Mouse (Mus musculus) kidney, embryonic 16.5 days (tissue): ENCODE data around the gene Adrb1. TPM values are rescaled to one million over a fixed set of nuclear protein-coding genes. Genes with fewer than 3 reads are reported as not detected.
A peak's percentile ranks its signal among the peaks of the same experiment; 100 is the strongest.

Experiments
- ATAC-seq: fragments of 200-750 bp; cut with Nextera tagmentation; 2 replicates; pipeline ENCODE4 v1.8.0; 2017; ENCODE audit warnings: moderate TSS enrichment; ENCODE audit not compliant: low FRiP score, low TSS enrichment
- H3K27ac ChIP-seq: fragments of 300-500 bp; sonication (generic); 2 replicates; pipeline ENCODE4 v1.5.1; 2014; ENCODE audit warnings: low read length
- H3K27me3 ChIP-seq: fragments of 300-500 bp; sonication (generic); 2 replicates; pipeline ENCODE4 v1.6.1; 2014; ENCODE audit warnings: low read length, control low read depth, mixed read lengths; ENCODE audit not compliant: insufficient read depth
- H3K36me3 ChIP-seq: fragments of 300-500 bp; sonication (generic); 2 replicates; pipeline ENCODE4 v1.6.1; 2014; ENCODE audit warnings: low read length, control low read depth, mixed read lengths; ENCODE audit not compliant: insufficient read depth
- H3K4me1 ChIP-seq: fragments of 300-500 bp; sonication (generic); 2 replicates; pipeline ENCODE4 v1.6.1; 2014; ENCODE audit warnings: low read length, control low read depth, mixed read lengths; ENCODE audit not compliant: insufficient read depth
- H3K4me2 ChIP-seq: fragments of 300-500 bp; sonication (generic); replicated peaks from 2 replicates; pipeline ENCODE4 v1.6.1; 2014; ENCODE audit warnings: low read depth, low read length
- H3K4me3 ChIP-seq: fragments of 300-500 bp; sonication (generic); 2 replicates; pipeline ENCODE4 v1.5.1; 2014; ENCODE audit warnings: mild to moderate bottlenecking, low read length
- H3K9ac ChIP-seq: fragments of 300-500 bp; sonication (generic); replicated peaks from 2 replicates; pipeline ENCODE4 v1.6.1; 2014; ENCODE audit warnings: low read length
- H3K9me3 ChIP-seq: fragments of 300-500 bp; sonication (generic); 2 replicates; pipeline ENCODE4 v1.6.1; 2016; ENCODE audit warnings: low read length, control low read depth
- WGBS: fragments of 180-500 bp; shearing (Covaris S2); extraction: QIAGEN DNeasy Blood & Tissue Kit; methylation state at CpG from one replicate; pipeline ENCODE4 v1.1.7; 2014; 5-methylcytosine and 5-hydroxymethylcytosine counted together
- polyA plus RNA-seq: library from polyadenylated mRNA; unstranded; fragments of >200 nt; fragmentation: Nextera tagmentation; extraction: Ambion mirVana; gene quantifications from 2 replicates; pipeline ENCODE4 v1.2.1, GENCODE M21; 2015

Adrb1 gene
- polyA plus RNA-seq, 1 experiment from 2014 or later, result 0.06 TPM

GRCm38 (mm10) chr19:56760306-56760940 lies 38.4 kb downstream of the Adrb1 start:
- H3K27me3 ChIP-seq, result no peaks in the 10 kb centered on the region
- no peak for ATAC-seq
- H3K4me1 ChIP-seq, result no peaks in the 10 kb centered on the region
- no peaks in the 10 kb centered on the region for H3K9me3 ChIP-seq
- H3K4me3 ChIP-seq, result no peak overlapping the region
- H3K4me2 ChIP-seq, result no peak overlapping the region
- 73% methylated on average over 8 of the region's 8 CpGs for WGBS
- H3K36me3 ChIP-seq, result no peaks in the 10 kb centered on the region
- H3K27ac ChIP-seq, result no peak overlapping the region
- no peak overlapping the region for H3K9ac ChIP-seq

GRCm38 (mm10) chr19:56761096-56761495 lies 39.1 kb downstream of the Adrb1 start:
- ATAC-seq, result no peak
- Histone ChIP-seq H3K27me3 (no peaks in the 10 kb centered on the region), H3K36me3 (no peaks in the 10 kb centered on the region), H3K9me3 (no peaks in the 10 kb centered on the region), H3K4me1 (no peaks in the 10 kb centered on the region), H3K4me2 (no peak overlapping the region), H3K4me3 (no peak overlapping the region), H3K9ac (no peak overlapping the region), H3K27ac (no peak overlapping the region)
- 86% methylated on average over 5 of the region's 5 CpGs for WGBS

GRCm38 (mm10) chr19:56761727-56762126 lies 39.7 kb downstream of the Adrb1 start:
- Histone ChIP-seq H3K9me3 (no peaks in the 10 kb centered on the region; the same call in 1 of the 2 replicates), H3K4me3 (no peak overlapping the region), H3K4me1 (no peaks in the 10 kb centered on the region), H3K27me3 (no peaks in the 10 kb centered on the region), H3K36me3 (no peaks in the 10 kb centered on the region), H3K9ac (no peak overlapping the region), H3K27ac (no peak overlapping the region), H3K4me2 (no peak overlapping the region)
- ATAC-seq, result no peak
- 89% methylated on average over 2 of the region's 2 CpGs for WGBS

DNA sequence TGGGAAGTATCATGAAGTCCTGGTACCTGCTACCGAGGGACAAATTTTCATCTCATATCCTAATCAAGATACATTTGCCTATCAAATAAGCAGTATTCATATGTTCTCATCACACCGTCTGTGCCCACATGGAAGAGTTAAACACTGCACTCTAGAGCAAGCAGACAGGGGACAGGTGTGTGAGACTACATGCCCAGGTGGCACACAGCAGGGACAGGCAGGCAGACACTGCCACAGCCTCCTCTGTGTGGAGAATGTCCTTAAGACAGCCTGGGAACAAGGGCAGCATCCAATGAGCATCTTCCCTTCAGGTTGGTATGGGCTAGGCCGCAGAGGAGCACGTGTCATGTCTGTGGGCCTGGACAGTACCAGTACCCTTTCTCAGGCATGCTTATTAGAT lies 40.7 kb downstream of the Adrb1 start:
- WGBS, result 97% methylated on average over 4 of the region's 4 CpGs
- Histone ChIP-seq H3K4me3 (no peak overlapping the region), H3K9me3 (no peaks in the 10 kb centered on the region; the same call in 1 of the 2 replicates), H3K4me1 (no peaks in the 10 kb centered on the region), H3K4me2 (no peak overlapping the region), H3K27ac (no peak overlapping the region), H3K27me3 (no peaks in the 10 kb centered on the region), H3K36me3 (no peaks in the 10 kb centered on the region), H3K9ac (no peak overlapping the region)
- ATAC-seq, result no peak

DNA sequence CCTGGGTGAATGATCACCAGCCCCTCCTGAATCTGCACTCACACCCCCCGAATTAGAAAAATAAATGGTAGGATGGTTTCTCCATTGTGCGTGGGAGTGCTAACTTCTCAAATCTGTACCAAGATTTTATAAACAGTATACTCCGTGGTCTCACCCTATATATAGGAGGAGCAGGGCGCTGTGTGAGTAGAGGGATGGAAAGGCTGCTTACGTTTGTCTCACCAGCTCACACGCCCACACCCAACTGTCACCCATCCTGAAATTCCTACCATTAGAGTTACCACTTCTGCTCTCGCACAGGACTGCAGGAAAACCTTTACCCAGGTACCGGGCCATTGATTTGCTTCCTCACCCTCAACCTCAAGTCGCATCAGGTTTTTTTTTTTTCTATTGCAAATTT lies 47.0 kb downstream of the Adrb1 start:
- Histone ChIP-seq H3K4me3 (no peak overlapping the region), H3K27me3 (no peaks in the 10 kb centered on the region; the same call in 1 of the 2 replicates), H3K4me2 (no peak overlapping the region), H3K27ac (no peak overlapping the region), H3K36me3 (no peaks in the 10 kb centered on the region), H3K4me1 (no peaks in the 10 kb centered on the region), H3K9me3 (no peaks in the 10 kb centered on the region; the same call in 1 of the 2 replicates), H3K9ac (no peak overlapping the region)
- ATAC-seq, result no peak
- WGBS, result 76% methylated on average over 9 of the region's 9 CpGs

GRCm38 (mm10) chr19:56772158-56772557 lies 50.2 kb downstream of the Adrb1 start:
- Histone ChIP-seq H3K27me3 (peaks cover 11% of the 10 kb centered on the region), H3K4me3 (no peak overlapping the region), H3K9ac (no peak overlapping the region), H3K36me3 (no peaks in the 10 kb centered on the region), H3K4me1 (peaks cover 12% of the 10 kb centered on the region), H3K4me2 (no peak overlapping the region), H3K9me3 (no peaks in the 10 kb centered on the region), H3K27ac (no peak overlapping the region)
- no peak for ATAC-seq
- WGBS, result 84% methylated on average over 7 of the region's 7 CpGs

DNA sequence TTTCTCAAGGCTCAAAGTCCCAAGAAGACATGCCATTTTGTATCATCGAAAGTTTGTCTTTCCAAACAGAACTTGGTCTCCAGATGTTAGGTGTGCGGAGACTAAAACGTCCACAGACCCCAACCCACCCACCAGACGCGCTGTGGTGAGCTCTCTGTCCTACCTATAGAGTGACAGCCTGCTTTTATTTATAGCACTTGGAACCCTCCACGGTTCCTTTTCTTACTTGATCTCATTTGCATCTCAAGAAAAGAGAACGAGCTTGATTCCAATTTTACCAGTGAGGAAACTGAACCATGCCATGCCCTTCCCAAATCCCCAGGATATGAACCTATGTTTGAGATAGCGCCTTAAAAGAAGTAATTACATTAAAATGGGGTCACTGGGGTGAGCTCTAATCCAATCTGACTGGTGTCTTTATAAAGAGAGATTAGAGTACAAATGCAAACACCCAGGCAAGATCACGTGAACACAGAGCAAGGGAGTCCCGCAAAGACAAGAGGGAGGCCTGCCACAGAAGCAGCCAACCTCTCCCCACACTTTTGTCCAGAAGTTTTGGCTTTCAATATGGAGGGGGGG lies 51.5 kb downstream of the Adrb1 start:
- H3K4me2 ChIP-seq, result no peak overlapping the region
- no peak overlapping the region for H3K9ac ChIP-seq
- H3K9me3 ChIP-seq, result no peaks in the 10 kb centered on the region
- H3K27me3 ChIP-seq, result peaks cover 11% of the 10 kb centered on the region
- WGBS, result 73% methylated on average over 10 of the region's 10 CpGs
- H3K27ac ChIP-seq, result no peak overlapping the region
- H3K36me3 ChIP-seq, result no peaks in the 10 kb centered on the region
- peaks cover 12% of the 10 kb centered on the region for H3K4me1 ChIP-seq
- H3K4me3 ChIP-seq, result no peak overlapping the region
- no peak for ATAC-seq

DNA sequence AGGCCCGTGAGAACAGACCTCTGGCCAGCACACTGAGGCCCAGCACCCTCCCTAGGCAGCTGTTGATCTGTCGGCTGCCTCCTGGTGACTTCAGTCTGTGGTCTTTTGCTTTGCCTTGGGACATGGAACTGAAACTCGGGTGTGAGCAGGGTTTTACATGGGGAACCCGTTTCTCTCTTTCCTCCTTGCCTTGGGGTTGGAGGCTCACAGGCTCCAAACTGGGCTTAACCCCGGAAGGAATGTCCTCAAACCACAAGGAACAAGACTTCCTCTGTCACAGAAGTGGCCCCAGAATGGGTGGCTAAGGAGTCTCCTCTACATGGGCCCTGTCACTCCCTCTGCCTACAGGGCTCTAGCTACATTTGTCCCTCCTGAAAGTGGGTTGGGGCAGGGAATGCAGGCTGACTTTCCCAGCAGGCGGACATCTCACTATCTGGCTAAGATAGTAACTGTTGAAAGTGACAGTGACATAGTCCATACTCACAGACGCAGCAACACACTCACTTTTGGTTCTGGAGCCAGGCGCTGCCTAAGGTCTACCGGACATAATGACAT lies 52.5 kb downstream of the Adrb1 start:
- H3K4me2 ChIP-seq, result no peak overlapping the region
- H3K36me3 ChIP-seq, result no peaks in the 10 kb centered on the region
- ATAC-seq, result no peak
- no peak overlapping the region for H3K27ac ChIP-seq
- H3K4me1 ChIP-seq, result peaks cover 12% of the 10 kb centered on the region
- 79% methylated on average over 9 of the region's 9 CpGs for WGBS
- H3K27me3 ChIP-seq, result peaks cover 11% of the 10 kb centered on the region
- H3K9me3 ChIP-seq, result no peaks in the 10 kb centered on the region
- no peak overlapping the region for H3K4me3 ChIP-seq
- no peak overlapping the region for H3K9ac ChIP-seq

- Histone ChIP-seq H3K4me1 (peaks cover 12% of the 10 kb centered on the region), H3K9ac (peak overlapping the region; percentile 25; the same call in 1 of the 2 replicates), H3K4me3 (peak overlapping the region; percentile 32), H3K9me3 (no peaks in the 10 kb centered on the region), H3K4me2 (peak overlapping the region; percentile 54), H3K27me3 (peaks cover 11% of the 10 kb centered on the region), H3K27ac (no peak overlapping the region), H3K36me3 (no peaks in the 10 kb centered on the region)
- no peak for ATAC-seq
- WGBS, result 29% methylated on average over 23 of the region's 24 CpGs
These were observed 53.2 kb downstream of the Adrb1 start for GRCm38 (mm10) chr19:56774971-56775892.
